8 mouse cellular contexts compared by ENCODE assay signal in the genomic region with DNA sequence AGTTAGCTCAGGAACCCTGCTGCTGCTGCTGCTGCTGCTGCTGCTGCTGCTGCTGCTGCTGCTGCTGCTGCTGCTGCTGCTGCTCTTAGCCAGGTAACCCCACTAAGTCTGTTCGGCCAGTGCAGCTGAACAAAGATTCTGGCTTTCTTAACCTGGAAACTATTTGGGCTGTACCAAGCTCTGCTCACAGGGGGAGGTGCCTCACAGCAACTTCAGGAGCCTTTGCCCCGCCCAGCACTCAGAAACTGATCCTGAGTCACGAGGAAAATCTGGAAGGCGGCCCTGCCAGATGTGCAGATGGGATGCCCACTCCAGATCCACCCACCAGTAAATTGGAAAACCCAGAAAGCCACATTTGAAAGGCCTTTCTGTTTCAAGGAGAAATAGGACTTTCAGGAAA. TPM values are rescaled to one million over a fixed set of nuclear protein-coding genes. Genes with fewer than 3 reads are reported as not detected.
A peak's percentile ranks its signal among the peaks of the same experiment; 100 is the strongest.
DNase-seq lines count a peak whose midpoint lies in the region; ATAC-seq and TF ChIP-seq lines count a peak whose summit lies in the region.

A gene (minus strand): TSS at position 203 of the 400 bp plus-strand sequence.

- H3K36me3 ChIP-seq in forebrain, embryonic 10.5 days (replicated peaks) = no peaks in the 10 kb centered on the region
- no peaks in the 10 kb centered on the region for H3K36me3 ChIP-seq in forebrain, postnatal 0 days (ENCODE audit: insufficient read depth)
- no peaks in the 10 kb centered on the region for H3K36me3 ChIP-seq in kidney, postnatal 0 days (ENCODE audit: insufficient read depth, low read length)
- no peaks in the 10 kb centered on the region for H3K36me3 ChIP-seq in midbrain, embryonic 13.5 days

- peaks cover 74% of the 10 kb centered on the region for H3K27me3 ChIP-seq in forebrain, embryonic 10.5 days (ENCODE audit: poor library complexity, severe bottlenecking)
- no peaks in the 10 kb centered on the region for H3K27me3 ChIP-seq in forebrain, postnatal 0 days (ENCODE audit: insufficient read depth, low read length)
- no peaks in the 10 kb centered on the region for H3K27me3 ChIP-seq in kidney, postnatal 0 days (ENCODE audit: insufficient read depth, low read length)
- peaks cover 10% of the 10 kb centered on the region; the same call in 1 of the 2 replicates for H3K27me3 ChIP-seq in midbrain, embryonic 13.5 days

- peaks cover 4% of the 10 kb centered on the region; the same call in 1 of the 2 replicates for H3K4me1 ChIP-seq in forebrain, embryonic 10.5 days
- H3K4me1 ChIP-seq in forebrain, postnatal 0 days (ENCODE audit: insufficient read depth) = no peaks in the 10 kb centered on the region
- H3K4me1 ChIP-seq in kidney, postnatal 0 days (replicated peaks; ENCODE audit: insufficient read depth, low read length) = no peaks in the 10 kb centered on the region
- H3K4me1 ChIP-seq in midbrain, embryonic 13.5 days (replicated peaks) = no peaks in the 10 kb centered on the region

- WGBS in forebrain, embryonic 10.5 days = 36% methylated on average over 4 of the region's 4 CpGs
- 45% methylated on average over 4 of the region's 4 CpGs for WGBS in forebrain, postnatal 0 days
- 37% methylated on average over 4 of the region's 4 CpGs for WGBS in kidney, postnatal 0 days
- WGBS in midbrain, embryonic 13.5 days = 53% methylated on average over 4 of the region's 4 CpGs

- peak within 1 kb of the TSS; percentile 48; the same call in 1 of the 2 replicates for H3K27ac ChIP-seq in forebrain, embryonic 10.5 days
- no peak within 1 kb of the TSS for H3K27ac ChIP-seq in forebrain, postnatal 0 days (ENCODE audit: low read depth, low read length)
- H3K27ac ChIP-seq in kidney, postnatal 0 days = no peak within 1 kb of the TSS
- H3K27ac ChIP-seq in midbrain, embryonic 13.5 days = no peak within 1 kb of the TSS

- DNase-seq in forebrain, embryonic 10.5 days (ENCODE audit: extremely low spot score, low spot score) = peak; percentile 19
- no peak for DNase-seq in forebrain, postnatal 0 days
- DNase-seq in gastrocnemius, postnatal 25 days = peak; percentile 34
- DNase-seq in kidney, postnatal 0 days (ENCODE audit: low spot score) = peak; percentile 74
- peak; percentile 9 for DNase-seq in lung, postnatal 25 days (ENCODE audit: low spot score)
- DNase-seq in cerebellum, postnatal 4 days (ENCODE audit: low spot score in 2 of 2) = no peak
- no peak for DNase-seq in adrenal gland, adult (ENCODE audit: inconsistent age in 2 of 2, low spot score in 1 of 2)

- H3K9ac ChIP-seq in forebrain, postnatal 0 days = no peak within 1 kb of the TSS
- no peak within 1 kb of the TSS for H3K9ac ChIP-seq in kidney, postnatal 0 days (ENCODE audit: low read depth, low read length)
- no peak within 1 kb of the TSS for H3K9ac ChIP-seq in midbrain, embryonic 13.5 days (replicated peaks)

- H3K4me3 ChIP-seq in forebrain, embryonic 10.5 days = peak within 1 kb of the TSS; percentile 25
- no peak within 1 kb of the TSS for H3K4me3 ChIP-seq in forebrain, postnatal 0 days (ENCODE audit: low read depth, low read length)
- peak within 1 kb of the TSS; percentile 29 for H3K4me3 ChIP-seq in kidney, postnatal 0 days (replicated peaks; ENCODE audit: low read depth, low read length)
- no peak within 1 kb of the TSS for H3K4me3 ChIP-seq in midbrain, embryonic 13.5 days (replicated peaks)

- TF ChIP-seq CTCF in forebrain, postnatal 0 days (IDR thresholded peaks at IDR 0.05; ENCODE audit: low read depth) = no peak
- no peak for TF ChIP-seq CTCF in kidney, postnatal 0 days (IDR thresholded peaks at IDR 0.05; ENCODE audit: low read depth)

- no peak for ATAC-seq in forebrain, postnatal 0 days
- ATAC-seq in kidney, postnatal 0 days (replicated peaks; ENCODE audit: low FRiP score, low read depth) = peak; percentile 76
- no peak for ATAC-seq in midbrain, embryonic 13.5 days

- H3K9me3 ChIP-seq in forebrain, embryonic 10.5 days = no peaks in the 10 kb centered on the region
- H3K9me3 ChIP-seq in forebrain, postnatal 0 days (ENCODE audit: low read length) = no peaks in the 10 kb centered on the region
- H3K9me3 ChIP-seq in kidney, postnatal 0 days (replicated peaks; ENCODE audit: low read length) = no peaks in the 10 kb centered on the region
- no peaks in the 10 kb centered on the region for H3K9me3 ChIP-seq in midbrain, embryonic 13.5 days

- no peak within 1 kb of the TSS for H3K4me2 ChIP-seq in forebrain, postnatal 0 days (ENCODE audit: low read depth)
- H3K4me2 ChIP-seq in kidney, postnatal 0 days (ENCODE audit: low read length) = peak within 1 kb of the TSS; percentile 45
- no peak within 1 kb of the TSS for H3K4me2 ChIP-seq in midbrain, embryonic 13.5 days (replicated peaks)

RNA-seq across cellular contexts. Expression of the gene that starts here (rescaled TPM):
- polyA plus RNA-seq in forebrain, embryonic 10.5 days (2016; fragmentation: Nextera tagmentation; extraction: Ambion mirVana) = 19.3 and 19.9 TPM in 2 replicates
- 2.3 and 5.5 TPM in 2 replicates for total RNA-seq in forebrain, postnatal 0 days (2014; rRNA removed)
- polyA plus RNA-seq in forebrain, postnatal 0 days (2015; fragmentation: Nextera tagmentation; extraction: Ambion mirVana) = 1.2 TPM in 2 replicates
- total RNA-seq in gastrocnemius, postnatal 25 days (2021) = 1 to 10 TPM; 7.6 to 8.2 TPM
- 82.8 and 84.0 TPM in 2 replicates for polyA plus RNA-seq in kidney, postnatal 0 days (2015; fragmentation: Nextera tagmentation; extraction: Ambion mirVana)
- polyA plus RNA-seq in midbrain, embryonic 13.5 days (2015; fragmentation: Nextera tagmentation; extraction: Ambion mirVana) = 1.9 and 3.2 TPM in 2 replicates

Comparison
In these comparisons a context has a peak if more than half of its experiments do, and no peak if none do; other contexts are left out.
1. DNase-seq: peak in forebrain, embryonic 10.5 days (single experiment), gastrocnemius, postnatal 25 days (single experiment), kidney, postnatal 0 days (single experiment) and lung, postnatal 25 days (single experiment); none in forebrain, postnatal 0 days (single experiment), cerebellum, postnatal 4 days (0 of 2) and adrenal gland, adult (0 of 2).
2. H3K4me3 ChIP-seq: peak in forebrain, embryonic 10.5 days (single experiment) and kidney, postnatal 0 days (single experiment); none in forebrain, postnatal 0 days (single experiment) and midbrain, embryonic 13.5 days (single experiment).